Mouse (Mus musculus) CD8-positive naive resting alpha-beta T cell, adult 2 months (primary cell): ENCODE data around the gene Arsb.

Experiments
- DNase-seq, 2 experiments: peaks; one replicate each; pipeline ENCODE4 v3.0.0; 2022; ENCODE audit warnings: low read depth in 2 of 2, low spot score in 2 of 2

Arsb gene

DNA sequence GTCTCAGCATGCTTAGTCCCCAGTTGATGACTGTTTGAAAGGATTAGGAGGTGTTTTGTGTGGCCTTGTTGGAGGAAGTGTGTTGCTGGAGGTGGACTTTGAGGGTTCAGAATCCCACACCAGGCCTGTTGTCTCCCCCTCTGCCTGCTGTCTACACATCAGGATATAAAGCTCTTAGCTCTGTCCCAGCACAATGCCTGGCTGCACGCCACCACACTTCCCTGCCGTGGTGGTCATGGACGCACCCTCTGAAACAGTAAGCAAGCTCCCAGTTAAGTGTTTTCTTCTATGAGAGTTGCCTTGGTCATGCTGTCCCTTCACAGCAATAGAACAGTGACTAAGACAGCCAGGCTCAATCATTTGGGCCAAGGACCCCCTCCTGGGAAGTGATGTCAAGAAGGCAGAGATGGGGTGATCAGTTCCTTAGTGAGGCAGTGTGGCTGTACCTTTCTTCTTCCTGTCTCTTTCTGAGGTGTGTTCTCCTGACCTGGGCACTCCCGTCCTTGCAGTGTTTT is 149.4 kb downstream of the Arsb start:
- no peak for DNase-seq

- DNase-seq = no peak
These were observed 150.6 kb downstream of the Arsb start for GRCm38 (mm10) chr13:93921831-93922565.

GRCm38 (mm10) chr13:93922566-93922910 is 151.1 kb downstream of the Arsb start:
- no peak for DNase-seq

- DNase-seq = no peak
These were observed 153.5 kb downstream of the Arsb start for GRCm38 (mm10) chr13:93924735-93925432.

DNA sequence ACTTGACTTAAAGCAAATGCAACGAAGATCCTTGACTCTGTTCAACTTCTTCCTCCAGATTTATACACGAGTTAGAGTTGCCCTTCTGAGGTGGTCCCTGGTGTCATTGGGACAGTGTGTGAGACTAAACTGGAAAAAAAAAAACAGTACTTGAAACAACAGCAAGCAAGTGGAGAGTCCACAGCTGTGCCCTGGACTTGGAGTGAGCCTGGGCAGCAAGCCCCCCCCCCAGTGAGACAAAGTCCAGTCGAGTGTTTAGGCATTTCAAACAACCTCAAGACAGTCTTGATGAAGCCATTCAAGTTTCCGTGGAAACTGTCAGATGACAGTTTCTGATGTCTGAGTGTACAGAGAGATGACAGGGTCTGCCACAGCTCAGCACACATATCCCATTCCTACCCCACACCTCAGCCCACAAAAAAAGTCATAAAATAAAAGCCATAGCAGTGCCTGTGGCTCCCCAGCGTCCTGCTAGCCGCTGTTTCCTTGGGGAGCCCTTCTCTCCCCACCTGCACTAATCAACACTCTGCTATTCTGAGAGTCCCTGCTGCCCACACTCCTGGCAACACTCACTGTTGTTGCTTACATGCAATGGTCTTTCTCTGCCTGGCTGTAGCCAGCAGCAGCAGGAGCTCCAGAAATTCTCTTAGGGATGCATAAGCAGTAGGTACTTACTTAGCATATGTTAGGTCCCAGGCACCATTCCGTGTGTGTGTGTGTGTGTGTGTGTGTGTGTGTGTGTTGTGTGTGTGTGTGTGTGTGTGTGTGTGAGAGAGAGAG is 159.3 kb downstream of the Arsb start:
- DNase-seq = no peak

DNA sequence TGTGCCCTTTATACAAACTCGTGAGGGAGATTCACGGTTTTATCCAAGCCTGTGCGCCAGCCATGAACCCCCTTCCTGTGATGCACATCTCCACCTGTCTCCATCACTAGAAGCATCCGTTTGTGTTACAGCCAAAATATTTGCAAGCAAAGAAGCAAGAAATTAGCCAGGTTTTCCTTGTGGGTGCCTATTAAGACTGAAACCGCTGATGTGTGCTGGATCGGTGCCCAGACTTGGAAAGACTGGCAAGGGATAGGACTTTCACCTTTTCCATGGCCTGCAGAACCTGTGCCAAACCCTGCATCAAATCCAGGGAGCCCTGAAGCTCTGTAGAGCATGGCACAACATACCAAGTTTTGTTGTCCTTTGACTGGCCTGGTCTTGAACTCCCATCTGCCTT is 165.0 kb downstream of the Arsb start:
- no peak for DNase-seq

GRCm38 (mm10) chr13:93938118-93938517 is 166.7 kb downstream of the Arsb start:
- no peak for DNase-seq

GRCm38 (mm10) chr13:93939363-93940127 is 168.1 kb downstream of the Arsb start:
- no peak for DNase-seq

GRCm38 (mm10) chr13:93940742-93941531 is 169.5 kb downstream of the Arsb start:
- DNase-seq = no peak

DNA sequence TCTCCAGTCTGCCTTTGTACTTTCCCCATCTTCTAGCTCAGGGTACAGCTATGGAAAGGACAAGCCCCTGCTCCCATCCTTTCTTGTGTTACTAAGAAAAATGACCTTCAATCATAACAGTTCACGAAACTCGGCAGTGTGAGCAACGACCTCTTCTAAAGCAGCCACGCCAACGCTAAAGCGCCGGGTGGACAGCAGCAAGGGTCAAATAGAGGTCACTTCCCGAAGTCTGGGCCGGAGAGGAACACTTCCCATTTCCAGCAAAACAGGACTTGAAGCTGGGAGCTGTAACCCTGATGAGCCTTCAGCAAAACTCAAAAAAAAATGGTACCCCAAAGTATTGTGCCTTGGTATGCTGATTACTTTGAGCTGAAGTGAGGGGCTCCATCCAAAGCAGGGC is 179.6 kb downstream of the Arsb start:
- no peak for DNase-seq

DNA sequence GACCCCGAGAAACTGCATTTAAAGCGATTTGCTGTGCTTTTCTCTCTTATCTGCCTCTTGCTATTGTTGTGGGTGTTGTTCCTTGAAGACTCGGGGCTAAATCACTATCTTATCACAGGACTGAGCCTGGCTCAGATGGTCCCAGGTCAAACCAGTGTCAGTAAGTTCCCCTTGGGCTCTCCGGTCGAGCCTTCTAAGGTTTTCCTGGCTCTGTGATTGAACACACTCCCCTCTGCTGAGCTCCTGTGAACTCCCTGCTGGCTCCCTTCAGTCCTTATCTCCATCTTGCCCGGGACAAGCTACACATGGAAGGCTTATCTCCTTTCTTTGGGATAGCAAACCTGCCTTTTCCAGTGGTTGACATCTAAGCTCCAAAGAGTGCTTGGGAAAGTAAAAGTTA is 180.1 kb downstream of the Arsb start:
- no peak for DNase-seq

- no peak for DNase-seq
These were observed 181.0 kb downstream of the Arsb start for GRCm38 (mm10) chr13:93952466-93952865.

DNA sequence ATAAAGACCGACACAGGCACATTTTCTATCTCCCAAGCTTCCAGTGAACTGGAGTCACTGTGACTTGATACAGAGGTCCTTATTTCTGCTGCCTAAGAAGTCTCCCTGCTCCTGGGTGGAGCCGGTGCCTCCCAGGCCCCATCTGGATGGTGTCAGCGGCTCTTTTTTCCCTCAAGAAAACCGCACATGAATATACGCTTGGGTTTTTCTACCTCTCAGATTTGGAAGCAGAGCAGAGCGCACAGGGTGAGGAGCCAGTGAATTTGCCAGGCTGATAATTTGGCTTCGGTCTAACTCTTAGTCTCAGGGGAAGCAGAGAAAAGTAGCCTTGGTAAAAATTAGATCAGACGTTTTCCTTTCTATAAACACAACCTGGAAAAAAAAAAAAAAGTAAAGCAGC is 186.5 kb downstream of the Arsb start:
- no peak for DNase-seq

DNA sequence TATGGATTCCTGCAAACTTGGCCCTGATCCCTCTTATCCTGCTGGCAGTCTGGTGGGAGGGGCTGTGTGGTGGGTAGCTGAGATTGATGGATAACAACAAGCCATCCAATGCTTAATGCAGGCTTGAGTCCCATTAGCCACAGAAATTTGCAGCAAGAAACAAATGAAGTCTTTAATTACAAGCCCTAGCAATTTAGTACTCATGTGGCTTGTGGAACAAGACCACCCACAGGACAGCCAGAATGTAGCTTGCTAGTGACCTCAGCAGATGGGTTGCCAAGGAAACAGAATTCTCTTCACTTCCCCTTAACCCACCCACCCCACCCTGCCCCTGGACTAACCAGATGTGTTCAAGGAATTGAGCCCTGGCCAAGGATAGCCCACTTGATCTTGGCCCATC is 194.8 kb downstream of the Arsb start:
- no peak for DNase-seq

DNA sequence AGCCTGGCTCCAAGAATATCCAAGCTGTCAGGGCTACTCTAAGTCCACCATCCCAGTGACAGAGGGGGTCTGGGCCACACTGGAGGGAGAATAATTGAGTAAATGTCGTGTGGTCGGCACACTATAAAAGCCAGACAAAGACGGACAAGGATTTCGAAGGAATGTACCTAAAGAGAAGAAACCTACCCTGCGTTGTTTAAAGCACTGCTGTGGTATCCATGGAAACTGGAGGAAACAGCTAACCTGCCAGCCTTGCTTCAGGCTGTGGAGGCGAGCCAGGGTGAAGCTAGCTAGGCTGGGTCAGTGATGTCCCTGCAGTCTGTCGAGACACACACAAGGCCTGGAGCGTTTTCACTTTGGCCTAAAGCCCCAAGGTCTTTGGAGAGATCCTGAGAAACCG is 195.7 kb downstream of the Arsb start:
- no peak for DNase-seq

DNA sequence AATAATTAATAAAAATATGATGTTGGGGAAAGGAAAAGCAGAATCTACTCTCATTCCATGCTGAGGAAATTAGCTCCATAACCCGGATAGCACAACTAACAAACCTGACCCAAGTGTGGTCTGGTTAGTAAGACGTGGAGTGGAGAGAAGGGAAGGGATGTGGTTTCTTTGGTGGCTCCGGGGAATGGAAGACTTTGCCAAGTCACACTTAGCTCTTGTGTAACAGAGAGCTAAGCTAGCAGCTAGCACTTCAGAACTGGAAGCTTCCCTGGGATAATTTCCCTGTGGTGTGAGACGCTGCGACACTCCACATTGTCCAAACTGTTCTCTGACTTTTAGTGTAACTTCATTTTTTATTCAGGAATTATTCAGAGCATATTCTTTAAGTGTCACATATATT is 198.7 kb downstream of the Arsb start:
- no peak for DNase-seq

GRCm38 (mm10) chr13:93972423-93972822 is 201.0 kb downstream of the Arsb start:
- no peak for DNase-seq

GRCm38 (mm10) chr13:93975668-93976067 is 204.2 kb downstream of the Arsb start:
- DNase-seq = no peak

DNA sequence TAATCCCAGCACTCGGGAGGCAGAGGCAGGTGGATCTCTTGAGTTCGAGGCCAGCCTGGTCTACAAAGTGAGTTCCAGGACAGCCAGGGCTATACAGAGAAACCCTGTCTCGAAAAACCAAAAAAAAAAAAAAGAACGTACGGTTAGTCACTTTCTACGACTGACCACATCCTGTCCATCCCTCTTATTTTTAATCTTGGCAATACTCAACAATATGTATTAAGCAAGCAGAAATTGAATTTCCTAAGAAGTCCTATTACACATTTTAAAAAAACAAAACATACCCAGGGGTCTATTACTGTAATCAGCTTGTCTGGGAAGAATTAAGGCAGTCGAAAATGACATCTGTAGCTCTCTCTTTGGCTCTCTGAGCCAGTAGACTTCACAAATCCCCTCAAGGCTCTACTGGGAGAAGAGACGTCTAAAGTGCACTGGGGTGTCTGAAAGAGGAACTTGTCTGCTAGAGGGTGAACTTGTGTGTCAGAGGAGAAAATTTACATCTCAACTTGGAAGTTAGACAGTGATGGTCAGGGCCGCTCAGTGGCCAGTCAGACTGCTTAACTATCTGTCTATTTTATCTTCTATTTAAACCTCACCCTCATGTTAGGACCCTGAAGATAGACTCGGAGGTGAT is 205.6 kb downstream of the Arsb start:
- DNase-seq = no peak
